Mouse (Mus musculus) spleen, adult 2 months (tissue): ENCODE measurements around the gene AU018091.

Experiments
- CTCF ChIP-seq: fragments of 200-500 bp; IDR thresholded peaks from 2 replicates; pipeline ENCODE4 v1.5.1; 2011; ENCODE audit warnings: mild to moderate bottlenecking, inconsistent platforms; ENCODE audit not compliant: insufficient read depth, insufficient read length, insufficient replicate concordance; ENCODE audit errors: extremely low read depth
- POLR2A ChIP-seq: fragments of 200-500 bp; IDR thresholded peaks from 2 replicates; pipeline ENCODE4 v1.6.1; 2011; ENCODE audit warnings: low read depth, low read length, inconsistent platforms

GRCm38 (mm10) chr7:3211518-3211917, 42.5 kb upstream of the AU018091 start:
- TF ChIP-seq CTCF (no peak), POLR2A (no peak)
